Mouse (Mus musculus): ENCODE data around the gene Pdxk. TPM values are rescaled to one million over a fixed set of nuclear protein-coding genes. Genes with fewer than 3 reads are reported as not detected.

The Pdxk gene
- polyA plus RNA-seq, 1 experiment from 2014 or later = 10.6 TPM

DNA sequence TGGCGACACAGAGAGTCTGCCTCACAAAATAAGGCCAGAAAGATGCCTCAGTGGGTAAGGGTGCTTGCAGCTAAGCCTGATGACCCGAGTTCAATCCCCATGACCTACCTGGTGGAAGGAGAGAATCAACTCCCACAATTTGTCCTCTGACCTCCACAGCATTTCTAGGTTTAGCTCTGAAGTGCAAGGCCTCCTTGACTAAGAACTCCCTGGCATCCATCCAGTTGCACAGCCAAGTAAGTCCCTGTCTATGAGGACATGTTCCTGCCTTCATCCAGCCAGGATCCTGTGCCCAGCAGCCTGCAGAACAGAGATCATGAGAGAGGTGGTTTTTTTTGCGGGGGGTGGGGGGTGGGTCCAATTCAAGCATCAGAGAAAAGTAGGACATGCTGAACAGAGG, 7.3 kb upstream of the Pdxk start:
- WGBS = 90% methylated on average over 3 of the region's 3 CpGs

DNA sequence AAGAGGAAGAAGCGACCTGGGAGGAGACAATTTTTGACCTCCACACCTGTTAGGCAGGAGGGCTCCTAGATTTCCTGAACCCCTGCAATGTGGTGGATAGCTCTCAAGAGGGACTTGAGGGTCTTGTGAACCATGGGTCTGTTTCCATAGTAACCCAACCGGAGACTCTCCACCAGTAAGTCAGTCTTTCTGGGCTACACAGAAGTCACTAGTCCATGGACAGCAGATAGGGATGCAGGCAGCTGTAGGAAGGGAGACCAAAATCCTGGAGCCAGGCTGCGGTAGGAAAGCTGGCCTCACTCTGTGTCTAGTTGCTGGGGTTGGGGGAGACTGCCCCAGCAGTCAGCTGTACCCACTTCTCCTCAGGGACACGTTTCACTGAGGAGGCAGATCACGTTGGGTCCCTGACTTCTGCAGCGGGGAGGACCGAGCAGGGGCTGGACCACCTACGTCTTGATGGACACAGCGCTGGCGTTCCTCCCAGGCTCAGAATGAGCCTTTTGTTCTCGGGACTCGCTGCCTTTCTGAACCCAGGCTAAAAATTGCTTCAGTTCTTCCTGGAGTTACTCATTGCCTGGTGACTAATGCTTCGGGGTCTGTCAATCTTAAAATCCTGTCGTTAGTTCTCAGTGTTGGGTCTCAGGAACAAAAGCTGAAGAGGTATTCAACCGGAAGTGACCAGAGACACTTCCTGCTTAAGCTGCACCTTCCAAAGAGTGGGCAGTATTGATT, 6.0 kb upstream of the Pdxk start:
- Histone ChIP-seq H3K4me2 (no peak overlapping the region), H3K27me3 (no peaks in the 10 kb centered on the region), H3K27ac (no peak overlapping the region), H3K4me1 (replicated peaks) (peaks cover 5% of the 10 kb centered on the region; the same call in 1 of the 2 replicates), H3K4me3 (replicated peaks) (no peak overlapping the region), H3K36me3 (no peaks in the 10 kb centered on the region), H3K9ac (replicated peaks) (no peak overlapping the region), H3K9me3 (no peaks in the 10 kb centered on the region)
- ATAC-seq (ENCODE audit: insufficient number of reproducible peaks, insufficient read depth, low FRiP score, low TSS enrichment, low read depth) = no peak
- 61% methylated on average over 15 of the region's 15 CpGs for WGBS

More for the DNA sequence above, 7.3 kb upstream of the Pdxk start:
- no peaks in the 10 kb centered on the region for H3K36me3 ChIP-seq
- no peak for ATAC-seq (ENCODE audit: insufficient number of reproducible peaks, insufficient read depth, low FRiP score, low TSS enrichment, low read depth)
- H3K4me1 ChIP-seq (replicated peaks) = peaks cover 5% of the 10 kb centered on the region; the same call in 1 of the 2 replicates
- no peak overlapping the region for H3K4me2 ChIP-seq
- H3K9me3 ChIP-seq = no peaks in the 10 kb centered on the region
- no peak overlapping the region for H3K4me3 ChIP-seq (replicated peaks)
- no peak overlapping the region for H3K27ac ChIP-seq
- no peak overlapping the region for H3K9ac ChIP-seq (replicated peaks)
- H3K27me3 ChIP-seq = no peaks in the 10 kb centered on the region

DNA sequence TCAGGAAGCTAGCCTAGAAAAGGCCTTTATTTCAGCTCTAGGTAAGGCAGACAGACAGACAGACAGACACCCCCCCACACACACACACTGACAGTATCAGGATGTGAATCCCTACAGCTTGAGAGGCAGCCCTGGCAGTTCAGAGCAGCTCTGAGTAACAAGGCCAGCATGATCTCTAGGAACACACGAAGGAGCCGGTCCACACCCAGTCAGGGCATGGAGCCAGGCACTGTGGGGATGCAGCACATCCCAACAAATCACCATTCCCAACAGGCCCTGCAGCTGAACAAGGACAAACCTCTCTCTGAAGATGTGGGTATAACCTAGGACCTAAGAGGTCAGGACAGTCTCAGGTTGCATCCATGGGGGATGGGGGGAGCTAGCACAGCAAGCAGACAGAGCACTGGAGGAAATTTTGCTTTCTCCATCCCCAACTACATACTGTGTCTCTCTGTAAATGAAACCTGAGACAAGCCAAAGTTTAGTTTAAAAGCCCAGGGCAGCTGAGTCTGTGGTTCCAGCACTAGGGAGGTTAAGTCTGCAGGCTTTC, 3.1 kb upstream of the Pdxk start:
- ATAC-seq (ENCODE audit: insufficient number of reproducible peaks, insufficient read depth, low FRiP score, low TSS enrichment, low read depth) = no peak

DNA sequence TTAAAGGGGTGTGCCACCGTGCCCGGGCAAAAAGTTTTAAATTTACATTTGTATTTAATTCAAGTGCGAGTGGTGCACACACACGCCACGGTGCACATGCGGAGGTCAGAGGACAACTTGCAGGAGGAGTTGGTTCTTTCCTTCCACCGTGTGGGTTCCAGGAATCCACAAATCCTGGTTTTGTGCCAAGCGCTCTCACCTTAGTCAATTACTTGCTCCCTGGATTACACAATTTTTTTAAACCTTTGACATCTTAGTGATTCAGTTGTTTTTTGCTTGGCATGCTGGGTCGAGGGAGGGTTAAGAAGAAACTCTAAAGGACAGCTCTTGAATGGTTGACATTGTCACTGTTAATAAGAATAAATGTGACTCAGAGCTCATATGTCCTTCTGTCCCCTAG, 1.9 kb upstream of the Pdxk start:
- no peak overlapping the region for H3K27ac ChIP-seq
- H3K9me3 ChIP-seq = no peaks in the 10 kb centered on the region
- H3K9ac ChIP-seq (replicated peaks) = no peak overlapping the region
- peaks cover 6% of the 10 kb centered on the region; the same call in 1 of the 2 replicates for H3K27me3 ChIP-seq
- no peak overlapping the region for H3K4me2 ChIP-seq
- WGBS = 90% methylated on average over 9 of the region's 9 CpGs
- ATAC-seq (ENCODE audit: insufficient number of reproducible peaks, insufficient read depth, low FRiP score, low TSS enrichment, low read depth) = no peak
- no peak overlapping the region for H3K4me3 ChIP-seq (replicated peaks)
- no peaks in the 10 kb centered on the region for H3K36me3 ChIP-seq
- peaks cover 19% of the 10 kb centered on the region for H3K4me1 ChIP-seq (replicated peaks)

More for the DNA sequence above, 3.1 kb upstream of the Pdxk start:
- Histone ChIP-seq H3K9ac (replicated peaks) (no peak overlapping the region), H3K27me3 (peaks cover 6% of the 10 kb centered on the region; the same call in 1 of the 2 replicates), H3K36me3 (no peaks in the 10 kb centered on the region), H3K4me1 (replicated peaks) (peaks cover 19% of the 10 kb centered on the region), H3K4me3 (replicated peaks) (no peak overlapping the region), H3K9me3 (no peaks in the 10 kb centered on the region), H3K4me2 (no peak overlapping the region), H3K27ac (no peak overlapping the region)
- WGBS = 32% methylated on average over 2 of the region's 2 CpGs

DNA sequence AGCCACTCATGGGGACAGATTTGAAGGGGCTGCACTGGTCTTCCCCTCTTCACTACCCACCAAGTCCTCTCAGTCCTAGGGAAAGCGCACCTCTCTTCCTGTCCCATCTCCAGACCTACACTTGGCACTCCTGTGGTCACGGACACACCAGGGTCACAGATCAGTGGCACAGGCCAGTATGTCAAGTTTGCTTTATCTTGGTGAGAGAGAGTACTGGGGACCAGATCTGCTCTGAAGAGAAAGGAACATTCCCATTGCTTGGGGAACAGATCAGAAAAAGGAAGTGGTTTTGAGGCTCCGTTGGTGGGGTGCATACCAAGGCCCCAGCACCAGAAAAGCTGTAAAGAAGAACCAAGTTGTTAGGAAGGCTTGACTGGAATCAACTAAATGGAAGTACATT, 697 bp upstream of the Pdxk start:
- Histone ChIP-seq H3K9me3 (no peaks in the 10 kb centered on the region), H3K27me3 (peaks cover 6% of the 10 kb centered on the region; the same call in 1 of the 2 replicates), H3K4me1 (replicated peaks) (peaks cover 25% of the 10 kb centered on the region), H3K4me3 (replicated peaks) (peak overlapping the region; percentile 71), H3K9ac (replicated peaks) (no peak overlapping the region), H3K27ac (no peak overlapping the region), H3K36me3 (no peaks in the 10 kb centered on the region), H3K4me2 (peak overlapping the region; percentile 92)
- ATAC-seq (ENCODE audit: insufficient number of reproducible peaks, insufficient read depth, low FRiP score, low TSS enrichment, low read depth) = no peak
- WGBS = 86% methylated on average over 3 of the region's 3 CpGs

DNA sequence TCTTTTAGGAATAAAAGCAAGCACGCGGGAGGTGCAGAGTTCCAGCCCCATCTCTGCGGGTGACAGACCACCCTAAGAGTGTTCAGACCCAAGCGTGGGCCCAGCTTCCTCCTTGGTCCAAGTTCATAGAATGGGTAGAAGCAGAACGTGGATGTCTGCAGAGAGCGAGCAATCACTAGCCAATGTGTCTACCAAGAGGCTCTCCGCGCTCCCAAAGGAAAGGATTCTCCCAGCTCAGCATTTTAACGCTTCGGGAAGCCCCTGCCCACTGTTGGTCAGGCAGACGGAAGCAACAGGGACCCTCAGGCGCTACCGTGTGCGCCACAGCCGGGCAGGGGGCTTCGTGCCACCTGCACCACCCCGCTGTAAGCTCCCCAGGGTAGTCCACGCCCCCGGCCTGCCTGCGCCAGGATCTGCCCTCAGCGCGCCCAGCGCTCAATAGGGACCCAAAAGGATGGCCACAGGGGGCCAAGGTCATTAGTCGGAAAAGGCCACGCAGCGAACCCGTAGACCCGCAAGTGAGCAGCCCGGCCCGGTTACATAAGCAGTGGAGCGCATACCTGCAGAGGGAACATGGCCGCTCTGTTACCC, 479 bp downstream of the Pdxk start:
- H3K27me3 ChIP-seq = peaks cover 6% of the 10 kb centered on the region; the same call in 1 of the 2 replicates
- no peaks in the 10 kb centered on the region for H3K36me3 ChIP-seq
- peak overlapping the region; percentile 71 for H3K4me3 ChIP-seq (replicated peaks)
- H3K4me1 ChIP-seq (replicated peaks) = peaks cover 30% of the 10 kb centered on the region
- peak overlapping the region; percentile 58 for H3K9ac ChIP-seq (replicated peaks)
- WGBS = 2% methylated on average over 32 of the region's 32 CpGs
- H3K9me3 ChIP-seq = no peaks in the 10 kb centered on the region
- H3K27ac ChIP-seq = peak overlapping the region; percentile 45; the same call in 1 of the 2 replicates
- peak; percentile 43 for ATAC-seq (ENCODE audit: insufficient number of reproducible peaks, insufficient read depth, low FRiP score, low TSS enrichment, low read depth)
- H3K4me2 ChIP-seq = peak overlapping the region; percentile 92

DNA sequence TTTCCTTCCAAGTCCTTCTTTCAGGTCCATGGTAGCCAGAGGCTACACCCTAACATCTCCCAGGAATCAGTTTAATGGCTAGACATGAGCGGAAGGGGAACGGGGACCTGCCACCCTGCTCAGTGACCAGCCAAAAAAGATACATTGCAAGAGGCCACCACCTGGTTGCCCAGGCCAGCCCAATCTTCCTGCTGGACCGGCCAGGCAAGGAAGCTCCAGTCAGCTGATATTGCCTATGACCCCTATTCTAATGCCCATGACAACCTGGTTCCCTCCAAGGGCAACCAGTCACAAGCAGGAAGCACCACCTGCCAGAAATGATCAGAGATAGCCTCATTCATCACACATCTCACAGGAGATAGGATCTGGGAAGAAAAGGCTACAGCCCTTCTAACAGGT, 1.0 kb downstream of the Pdxk start:
- 88% methylated on average over 3 of the region's 3 CpGs for WGBS
- peaks cover 33% of the 10 kb centered on the region for H3K4me1 ChIP-seq (replicated peaks)
- H3K27ac ChIP-seq = no peak overlapping the region
- H3K27me3 ChIP-seq = peaks cover 6% of the 10 kb centered on the region; the same call in 1 of the 2 replicates
- H3K9me3 ChIP-seq = no peaks in the 10 kb centered on the region
- peak overlapping the region; percentile 58; the same call in 1 of the 2 replicates for H3K9ac ChIP-seq (replicated peaks)
- H3K4me2 ChIP-seq = peak overlapping the region; percentile 92
- no peaks in the 10 kb centered on the region for H3K36me3 ChIP-seq
- no peak for ATAC-seq (ENCODE audit: insufficient number of reproducible peaks, insufficient read depth, low FRiP score, low TSS enrichment, low read depth)
- H3K4me3 ChIP-seq (replicated peaks) = peak overlapping the region; percentile 71

DNA sequence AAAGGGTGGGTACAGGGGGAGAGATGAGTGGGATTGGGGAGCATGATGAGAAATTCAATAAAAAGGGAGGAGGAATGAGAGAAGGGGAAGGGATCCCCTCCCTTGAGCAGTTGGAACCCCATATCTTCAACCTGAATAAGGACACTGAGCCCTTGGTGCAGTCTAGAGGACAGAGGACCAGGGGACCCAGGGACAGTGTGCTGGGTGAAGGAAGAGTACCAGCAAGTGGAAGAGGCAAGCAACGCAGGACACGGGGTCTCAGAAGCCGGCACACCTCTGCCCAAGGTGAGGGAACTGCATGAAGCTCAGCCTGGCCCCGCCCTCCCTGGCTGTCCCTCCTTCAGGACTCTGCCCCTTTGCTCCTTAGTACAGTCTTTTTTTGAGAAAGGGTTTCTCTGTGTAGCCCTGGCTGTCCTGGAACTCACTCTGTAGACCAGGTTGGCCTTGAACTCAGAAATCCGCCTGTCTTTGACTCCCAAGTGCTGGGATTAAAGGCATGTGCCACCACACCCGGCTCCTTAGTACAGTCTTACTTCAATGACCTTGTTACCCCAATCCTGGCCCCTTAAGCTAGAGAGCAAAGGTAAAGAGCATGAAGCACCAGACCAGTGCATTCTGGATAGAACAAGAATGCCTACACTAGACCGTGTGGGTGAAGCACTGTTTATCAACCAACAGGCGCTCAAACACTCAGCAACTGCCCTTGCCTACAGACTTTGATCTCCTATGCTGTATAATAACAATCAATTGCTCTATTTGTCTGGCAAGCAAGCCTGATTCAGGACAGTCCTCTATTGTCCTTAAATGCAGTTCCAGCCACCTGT, 1.6 kb downstream of the Pdxk start:
- H3K4me3 ChIP-seq (replicated peaks) = no peak overlapping the region
- 87% methylated on average over 8 of the region's 8 CpGs for WGBS
- H3K4me2 ChIP-seq = peak overlapping the region; percentile 92
- peaks cover 40% of the 10 kb centered on the region for H3K4me1 ChIP-seq (replicated peaks)
- H3K27ac ChIP-seq = no peak overlapping the region
- H3K27me3 ChIP-seq = peaks cover 6% of the 10 kb centered on the region; the same call in 1 of the 2 replicates
- no peaks in the 10 kb centered on the region for H3K36me3 ChIP-seq
- H3K9me3 ChIP-seq = no peaks in the 10 kb centered on the region
- no peak for ATAC-seq (ENCODE audit: insufficient number of reproducible peaks, insufficient read depth, low FRiP score, low TSS enrichment, low read depth)
- H3K9ac ChIP-seq (replicated peaks) = no peak overlapping the region

DNA sequence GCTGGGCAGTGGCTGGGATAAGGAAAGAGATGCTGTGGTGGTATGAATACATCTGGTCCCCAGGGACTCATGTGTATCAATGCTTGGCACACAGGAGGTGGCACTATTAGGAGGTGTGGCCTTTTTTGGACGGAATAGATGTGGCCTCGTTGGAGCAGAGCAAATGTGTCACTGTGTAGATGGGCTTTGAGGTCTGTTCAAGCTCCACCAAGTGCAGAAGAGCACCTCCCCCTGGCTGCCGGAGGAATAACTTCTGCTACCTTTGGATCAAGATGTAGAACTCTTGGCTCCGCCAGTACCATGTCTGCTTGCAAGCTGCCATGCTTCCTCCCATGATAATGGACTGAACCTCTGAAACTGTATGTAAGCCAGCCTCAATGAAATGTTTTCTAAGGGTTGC, 3.0 kb downstream of the Pdxk start:
- Histone ChIP-seq H3K4me3 (replicated peaks) (no peak overlapping the region), H3K27me3 (peaks cover 6% of the 10 kb centered on the region; the same call in 1 of the 2 replicates), H3K4me2 (no peak overlapping the region), H3K4me1 (replicated peaks) (peaks cover 43% of the 10 kb centered on the region), H3K36me3 (no peaks in the 10 kb centered on the region), H3K27ac (no peak overlapping the region), H3K9ac (replicated peaks) (no peak overlapping the region), H3K9me3 (no peaks in the 10 kb centered on the region)
- WGBS = 79% methylated on average over 4 of the region's 4 CpGs
- ATAC-seq (ENCODE audit: insufficient number of reproducible peaks, insufficient read depth, low FRiP score, low TSS enrichment, low read depth) = no peak

DNA sequence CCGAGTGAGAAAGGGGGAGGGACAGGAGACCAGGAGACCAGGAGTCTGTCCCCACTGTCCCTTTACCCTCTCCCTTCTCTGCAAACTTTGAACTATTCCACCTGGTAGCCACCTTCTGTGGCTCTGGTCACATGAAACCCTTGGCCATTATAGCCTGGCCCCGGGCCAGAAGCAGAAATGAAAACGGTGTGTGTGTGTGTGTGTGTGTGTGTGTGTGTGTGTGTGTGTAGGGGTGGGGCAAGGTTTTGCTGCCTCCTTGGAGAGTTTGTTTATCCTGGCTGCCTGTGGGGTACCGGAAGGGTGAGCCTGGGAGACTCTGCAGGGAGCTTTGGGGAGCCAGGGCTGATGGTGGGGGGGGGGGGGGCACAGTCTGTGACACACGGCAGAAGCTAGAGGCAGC, 4.3 kb downstream of the Pdxk start:
- Histone ChIP-seq H3K9ac (replicated peaks) (no peak overlapping the region), H3K36me3 (no peaks in the 10 kb centered on the region), H3K27ac (no peak overlapping the region), H3K4me1 (replicated peaks) (peaks cover 43% of the 10 kb centered on the region), H3K9me3 (no peaks in the 10 kb centered on the region), H3K4me3 (replicated peaks) (no peak overlapping the region), H3K4me2 (no peak overlapping the region), H3K27me3 (peaks cover 6% of the 10 kb centered on the region; the same call in 1 of the 2 replicates)
- ATAC-seq (ENCODE audit: insufficient number of reproducible peaks, insufficient read depth, low FRiP score, low TSS enrichment, low read depth) = no peak
- WGBS = 32% methylated on average over 5 of the region's 5 CpGs

Data from limb, embryonic 12.5 days (tissue).